Mouse (Mus musculus) ES-E14 (cell line): ENCODE measurements around the gene Tigd4. TPM values are rescaled to one million over a fixed set of nuclear protein-coding genes. Genes with fewer than 3 reads are reported as not detected.

Experiments used
- DNase-seq: peaks from one replicate; pipeline ENCODE4 v3.0.0-alpha.2; 2013; ENCODE audit warnings: low read depth, low spot score
- H3K27ac ChIP-seq: 2 replicates; pipeline ENCODE4 v1.5.1; 2012; ENCODE audit warnings: low read depth, mild to moderate bottlenecking, low read length, moderate library complexity, mixed read lengths; ENCODE audit not compliant: poor library complexity, insufficient read depth, severe bottlenecking
- H3K36me3 ChIP-seq: 2 replicates; pipeline ENCODE4 v1.6.1; 2012; ENCODE audit warnings: mild to moderate bottlenecking, low read length, moderate library complexity, mixed read lengths; ENCODE audit not compliant: control insufficient read depth, poor library complexity, insufficient read depth, severe bottlenecking
- H3K4me1 ChIP-seq, 2 experiments: fragments of 150-350 bp in 1 of 2; sonication (generic) in 1 of 2; 2 replicates each; pipeline ENCODE4 v1.6.1; 2012; ENCODE audit warnings: low read length in 2 of 2, mild to moderate bottlenecking in 1 of 2, mixed read lengths in 1 of 2; ENCODE audit not compliant: control insufficient read depth in 2 of 2, insufficient read depth in 2 of 2, poor library complexity in 1 of 2
- H3K4me3 ChIP-seq, 2 experiments: fragments of 150-350 bp in 1 of 2; sonication (generic) in 1 of 2; 2 replicates each; pipeline ENCODE4 v1.5.1; 2012; ENCODE audit warnings: low read length in 2 of 2, low read depth in 1 of 2, mild to moderate bottlenecking in 1 of 2, mixed read lengths in 1 of 2; ENCODE audit not compliant: insufficient read depth in 1 of 2, poor library complexity in 1 of 2, severe bottlenecking in 1 of 2
- H3K9ac ChIP-seq: 2 replicates; pipeline ENCODE4 v1.6.1; 2012; ENCODE audit warnings: low read depth, mild to moderate bottlenecking, low read length, mixed read lengths; ENCODE audit not compliant: poor library complexity, insufficient read depth, severe bottlenecking
- H3K9me3 ChIP-seq: fragments of 150-350 bp; sonication (generic); 2 replicates; pipeline ENCODE4 v1.6.1; 2012; ENCODE audit warnings: low read depth, mild to moderate bottlenecking, low read length; ENCODE audit not compliant: control insufficient read depth, insufficient read depth
- CHD2 ChIP-seq: IDR thresholded peaks from 2 replicates; pipeline ENCODE4 v1.6.1; 2014; ENCODE audit warnings: mild to moderate bottlenecking, low read depth, low read length, inconsistent platforms
- HCFC1 ChIP-seq: IDR thresholded peaks from 2 replicates; pipeline ENCODE4 v1.6.1; 2012; ENCODE audit warnings: low read length, inconsistent platforms, borderline replicate concordance; ENCODE audit not compliant: insufficient read depth
- MAFK ChIP-seq: IDR thresholded peaks from 2 replicates; pipeline ENCODE4 v1.6.1; 2014; ENCODE audit warnings: mild to moderate bottlenecking, low read depth, low read length, inconsistent platforms; ENCODE audit not compliant: insufficient read depth
- ZC3H11A ChIP-seq: IDR thresholded peaks from 2 replicates; pipeline ENCODE4 v1.6.1; 2012; ENCODE audit warnings: low read depth, mild to moderate bottlenecking, inconsistent platforms, low read length, borderline replicate concordance
- ZNF384 ChIP-seq: IDR thresholded peaks from 2 replicates; pipeline ENCODE4 v1.6.1; 2012; ENCODE audit warnings: low read depth, low read length, inconsistent platforms
- in situ Hi-C, 2 experiments: fragments of 600-800 bp; cut with MboI; formaldehyde crosslinking; loops; one replicate each; pipeline ENCODE4 v1.15.1; 2025; ENCODE audit warnings: low sequenced_read_pairs in 2 of 2, inconsistent platforms in 1 of 2; ENCODE audit not compliant: unreplicated experiment in 2 of 2
- total RNA-seq: library from RNA; depleted of rRNA; stranded (reverse); fragments of 300-350 nt; gene quantifications from 2 replicates; pipeline ENCODE4 v1.2.3, GENCODE M21; 2012

Gene Tigd4
- total RNA-seq, 1 experiment, result not detected

- H3K9me3 ChIP-seq, result no peaks in the 10 kb centered on the region
- TF ChIP-seq CHD2 (no peak), ZC3H11A (no peak), MAFK (no peak), HCFC1 (no peak), ZNF384 (no peak)
- H3K36me3 ChIP-seq, result no peaks in the 10 kb centered on the region
- in situ Hi-C loops, result no loop called here
- no peak overlapping the region for H3K27ac ChIP-seq
- no peak for DNase-seq
- H3K9ac ChIP-seq, result no peak overlapping the region
- no peak overlapping the region for H3K4me3 ChIP-seq
- H3K4me1 ChIP-seq, result no peaks in the 10 kb centered on the region
These were observed 28.7 kb downstream of the Tigd4 start for GRCm38 (mm10) chr3:84622026-84622425.

- DNase-seq, result no peak
- no peak for TF ChIP-seq MAFK
- TF ChIP-seq CHD2, result no peak
- no peak for TF ChIP-seq ZC3H11A
- no peak for TF ChIP-seq ZNF384
- TF ChIP-seq HCFC1, result no peak
- Histone ChIP-seq H3K4me1 (peaks cover 0 to 16% of the 10 kb centered on the region in 2 experiments; a peak in 2 of 4 replicates), H3K27ac (no peak overlapping the region), H3K9ac (no peak overlapping the region), H3K9me3 (no peaks in the 10 kb centered on the region), H3K36me3 (no peaks in the 10 kb centered on the region), H3K4me3 (no peak overlapping the region)
- in situ Hi-C loops, result no loop called here
These were observed 38.2 kb downstream of the Tigd4 start for GRCm38 (mm10) chr3:84631586-84631985.

- H3K27ac ChIP-seq, result no peak overlapping the region
- in situ Hi-C loops, result no loop called here
- DNase-seq, result no peak
- no peak overlapping the region for H3K9ac ChIP-seq
- H3K4me1 ChIP-seq, result peaks cover 10 to 29% of the 10 kb centered on the region in 2 experiments
- H3K36me3 ChIP-seq, result no peaks in the 10 kb centered on the region
- H3K4me3 ChIP-seq, result no peak overlapping the region
- TF ChIP-seq MAFK (no peak), ZNF384 (no peak), CHD2 (no peak), ZC3H11A (no peak), HCFC1 (no peak)
- H3K9me3 ChIP-seq, result no peaks in the 10 kb centered on the region
These were observed 43.7 kb downstream of the Tigd4 start for GRCm38 (mm10) chr3:84637095-84637494.

- peak overlapping the region; percentile 50; the same call in 1 of the 2 replicates for H3K9ac ChIP-seq
- peak overlapping the region; percentile 75 for H3K27ac ChIP-seq
- in situ Hi-C loops, result no loop called here
- H3K4me3 ChIP-seq, result no peak overlapping the region
- H3K9me3 ChIP-seq, result no peaks in the 10 kb centered on the region
- no peak for DNase-seq
- no peaks in the 10 kb centered on the region for H3K36me3 ChIP-seq
- H3K4me1 ChIP-seq, result peaks cover 10 to 30% of the 10 kb centered on the region in 2 experiments
- no peak for TF ChIP-seq CHD2
- no peak for TF ChIP-seq ZNF384
- no peak for TF ChIP-seq ZC3H11A
- TF ChIP-seq MAFK, result no peak
- TF ChIP-seq HCFC1, result no peak
These were observed 44.7 kb downstream of the Tigd4 start for GRCm38 (mm10) chr3:84637890-84638578.
